ENCODE assay signal across 23 mouse cellular contexts in genomic region chr15:31338656-31339291, GRCm38 (mm10). TPM values are rescaled to one million over a fixed set of nuclear protein-coding genes. Genes with fewer than 3 reads are reported as not detected.
DNase-seq lines count a peak whose midpoint lies in the region; ATAC-seq and TF ChIP-seq lines count a peak whose summit lies in the region.
"Had no signal": no experiment of that assay in that cellular context is flagged by ENCODE, and none has a peak within 500 bp of the region (broad histone marks: within the 10 kb centered on the region; RNA-seq: fewer than 3 reads in every experiment).

No protein-coding gene starts in this region.

- peak overlapping the region; percentile 53 for H3K9ac ChIP-seq in CH12.LX (ENCODE audit: insufficient read depth, low read depth)
- no peak overlapping the region for H3K9ac ChIP-seq in midbrain, embryonic 13.5 days (replicated peaks)
- H3K9ac ChIP-seq: heart, embryonic 13.5 days; liver, embryonic 12.5 days; stomach, embryonic 15.5 days had no signal

- WGBS in midbrain, embryonic 13.5 days, result 84% methylated on average over 10 of the region's 10 CpGs

- peak overlapping the region; percentile 94 for H3K27ac ChIP-seq in CH12.LX (ENCODE audit: insufficient read depth, low read depth)
- peak overlapping the region; percentile 11 for H3K27ac ChIP-seq in bone marrow macrophage, adult 2 months (ENCODE audit: insufficient read depth, low read depth, low read length)
- H3K27ac ChIP-seq in midbrain, embryonic 13.5 days, result no peak overlapping the region
- H3K27ac ChIP-seq: embryonic facial prominence, embryonic 10.5 days; heart, embryonic 13.5 days; limb, embryonic 10.5 days; liver, embryonic 12.5 days; stomach, embryonic 15.5 days had no signal

- peak; percentile 34 to 43 for DNase-seq in kidney, postnatal 36 days
- no peak for DNase-seq in kidney, adult 11 months
- peak; percentile 100 for DNase-seq in CH12.LX (ENCODE audit: extremely low read depth)
- DNase-seq in gastrocnemius, adult 18-20 months (ENCODE audit: low spot score), result no peak
- DNase-seq in embryo, embryonic 10 days (ENCODE audit: low spot score), result no peak
- DNase-seq: adrenal gland, postnatal 36 days; cerebellum, postnatal 10 days; heart, postnatal 36 days; kidney, adult 2 months; kidney, postnatal 4 days; right cerebral cortex, adult 18-20 months had no signal

- peaks cover 48 to 96% of the 10 kb centered on the region in 2 experiments for H3K4me1 ChIP-seq in CH12.LX (ENCODE audit: control insufficient read depth in 1 of 2, insufficient read depth in 2 of 2)
- H3K4me1 ChIP-seq in bone marrow macrophage, adult 2 months (ENCODE audit: control insufficient read depth, insufficient read depth, low read length), result peaks cover 85% of the 10 kb centered on the region
- H3K4me1 ChIP-seq in midbrain, embryonic 13.5 days (replicated peaks), result 0 out of 2 replicates have a peak, but pooled peaks cover 7% of the 10 kb centered on the region
- H3K4me1 ChIP-seq: limb, embryonic 10.5 days had no signal

- no peak for TF ChIP-seq RAD21 in CH12.LX (IDR thresholded peaks at IDR 0.05; ENCODE audit: low read depth, low read length)

- peaks cover 83% of the 10 kb centered on the region for H3K79me2 ChIP-seq in CH12.LX (replicated peaks; ENCODE audit: control insufficient read depth, extremely low read depth, insufficient read depth, poor library complexity, severe bottlenecking)

- no peak for TF ChIP-seq CTCF in CH12.LX (conservative IDR thresholded peaks at IDR 0.05 in 1 of 2, IDR thresholded peaks at IDR 0.05 in 1 of 2; ENCODE audit: low read depth in 2 of 2, low read length in 2 of 2)
- TF ChIP-seq CTCF in bone marrow macrophage, adult 2 months (IDR thresholded peaks at IDR 0.05; ENCODE audit: low read depth, low read length), result no peak

- peaks cover 14 to 67% of the 10 kb centered on the region in 2 experiments for H3K36me3 ChIP-seq in CH12.LX (replicated peaks in 1 of 2; ENCODE audit: control insufficient read depth in 1 of 2, insufficient read depth in 1 of 2, low read length in 1 of 2)
- H3K36me3 ChIP-seq in midbrain, embryonic 13.5 days, result no peaks in the 10 kb centered on the region
- H3K36me3 ChIP-seq: embryonic facial prominence, embryonic 10.5 days; heart, embryonic 13.5 days; limb, embryonic 10.5 days; liver, embryonic 12.5 days; stomach, embryonic 15.5 days had no signal

- H3K4me2 ChIP-seq in CH12.LX (ENCODE audit: insufficient read depth, low read depth, poor library complexity, severe bottlenecking), result peak overlapping the region; percentile 76
- no peak overlapping the region for H3K4me2 ChIP-seq in midbrain, embryonic 13.5 days (replicated peaks)
- H3K4me2 ChIP-seq: heart, embryonic 13.5 days; liver, embryonic 12.5 days; midbrain, embryonic 11.5 days; stomach, embryonic 15.5 days had no signal

- no peak for TF ChIP-seq EP300 in CH12.LX (IDR thresholded peaks at IDR 0.05; ENCODE audit: low read length)

- peaks cover 9% of the 10 kb centered on the region for H3K9me3 ChIP-seq in CH12.LX (replicated peaks; ENCODE audit: low read length)
- H3K9me3 ChIP-seq in midbrain, embryonic 13.5 days, result no peaks in the 10 kb centered on the region
- H3K9me3 ChIP-seq: embryonic facial prominence, embryonic 10.5 days; heart, embryonic 13.5 days; limb, embryonic 10.5 days; liver, embryonic 12.5 days; stomach, embryonic 15.5 days had no signal

- H3K4me3 ChIP-seq in CH12.LX (replicated peaks in 1 of 3; ENCODE audit: low read depth in 2 of 3, low read length in 2 of 3, poor library complexity in 1 of 3), result peak overlapping the region in 2 of 3 experiments; percentile 3 to 19
- no peak overlapping the region for H3K4me3 ChIP-seq in bone marrow macrophage, adult 2 months (ENCODE audit: insufficient read depth, low read length)
- H3K4me3 ChIP-seq in midbrain, embryonic 13.5 days (replicated peaks), result no peak overlapping the region
- H3K4me3 ChIP-seq: embryonic facial prominence, embryonic 10.5 days; heart, embryonic 13.5 days; limb, embryonic 10.5 days; liver, embryonic 12.5 days; stomach, embryonic 15.5 days had no signal

- dilution Hi-C loops in CH12.LX (cut with MboI; ENCODE audit: extremely low pct_ligation_motif_present, extremely low pct_unique_long_range_greater_than_20kb, low sequenced_read_pairs), result no loop called here

- ATAC-seq in monocyte, adult 5-6 weeks (replicated peaks; ENCODE audit: insufficient number of reproducible peaks, low FRiP score, low TSS enrichment, poor library complexity, severe bottlenecking), result 0 out of 2 replicates have a peak, but pooled peaks have one; percentile 5
- ATAC-seq in midbrain, embryonic 13.5 days, result no peak
- ATAC-seq: activated CD4-positive, CD25-positive, alpha-beta regulatory T cell, adult 4 months; forebrain, embryonic 14.5 days; hindbrain, embryonic 16.5 days; liver, embryonic 12.5 days had no signal

- in situ Hi-C loops in CH12.LX (cut with MboI; ENCODE audit: low pct_ligation_motif_present, low pct_unique_long_range_greater_than_20kb, low sequenced_read_pairs), result no loop called here

- peak; percentile 58 for TF ChIP-seq POLR2A in CH12.LX (IDR thresholded peaks at IDR 0.05; ENCODE audit: low read depth, low read length)
- TF ChIP-seq POLR2A in bone marrow macrophage, adult 2 months (IDR thresholded peaks at IDR 0.05; ENCODE audit: borderline replicate concordance, low read depth, low read length), result no peak

- H3K27me3 ChIP-seq in CH12.LX (replicated peaks), result no peaks in the 10 kb centered on the region
- H3K27me3 ChIP-seq in midbrain, embryonic 13.5 days, result no peaks in the 10 kb centered on the region
- H3K27me3 ChIP-seq: heart, embryonic 13.5 days; liver, embryonic 12.5 days; stomach, embryonic 15.5 days had no signal

TF ChIP-seq in CH12.LX, 34 proteins besides CTCF, POLR2A, EP300 and RAD21:
- no peak for TF ChIP-seq NRF1 (IDR thresholded peaks at IDR 0.05; ENCODE audit: low read depth, low read length)
- no peak for TF ChIP-seq NELFE (IDR thresholded peaks at IDR 0.05; ENCODE audit: low read depth, low read length)
- peak; percentile 20; the same call in 1 of the 2 replicates for TF ChIP-seq ZMIZ1 (IDR thresholded peaks at IDR 0.05; ENCODE audit: low read depth, low read length)
- no peak for TF ChIP-seq ZKSCAN1 (IDR thresholded peaks at IDR 0.05; ENCODE audit: borderline replicate concordance, low read depth, low read length)
- TF ChIP-seq MAFK (IDR thresholded peaks at IDR 0.05; ENCODE audit: insufficient replicate concordance, low read length), result no peak
- peak; percentile 45 for TF ChIP-seq IRF4 (IDR thresholded peaks at IDR 0.05; ENCODE audit: low read depth, low read length)
- TF ChIP-seq MYC (IDR thresholded peaks at IDR 0.05; ENCODE audit: low read depth, low read length), result no peak
- TF ChIP-seq ZNF384 (IDR thresholded peaks at IDR 0.05; ENCODE audit: low read depth, low read length), result no peak
- no peak for TF ChIP-seq KAT2A (IDR thresholded peaks at IDR 0.05; ENCODE audit: insufficient replicate concordance, low read length)
- peak; percentile 74 for TF ChIP-seq TBP (conservative IDR thresholded peaks at IDR 0.05; ENCODE audit: low read depth, low read length)
- no peak for TF ChIP-seq CHD1 (IDR thresholded peaks at IDR 0.05; ENCODE audit: low read depth, low read length)
- peak; percentile 47; the same call in 1 of the 2 replicates for TF ChIP-seq POLR2AphosphoS2 (IDR thresholded peaks at IDR 0.05; ENCODE audit: low read depth, low read length)
- TF ChIP-seq BHLHE40 (IDR thresholded peaks at IDR 0.05; ENCODE audit: low read depth, low read length), result peak; percentile 96
- TF ChIP-seq MEF2A (IDR thresholded peaks at IDR 0.05; ENCODE audit: borderline replicate concordance, low read depth, low read length), result peak; percentile 17; the same call in 1 of the 2 replicates
- TF ChIP-seq MXI1 (IDR thresholded peaks at IDR 0.05; ENCODE audit: low read depth, low read length), result peak; percentile 47; the same call in 1 of the 2 replicates
- peak; percentile 40 for TF ChIP-seq TCF12 (IDR thresholded peaks at IDR 0.05; ENCODE audit: low read depth, low read length)
- TF ChIP-seq SIN3A (IDR thresholded peaks at IDR 0.05; ENCODE audit: low read length), result peak; percentile 64
- peak; percentile 88 for TF ChIP-seq USF1 (IDR thresholded peaks at IDR 0.05; ENCODE audit: low read depth, low read length)
- no peak for TF ChIP-seq JUN (IDR thresholded peaks at IDR 0.05; ENCODE audit: insufficient read depth, low read depth, low read length)
- TF ChIP-seq USF2 (conservative IDR thresholded peaks at IDR 0.05; ENCODE audit: low read depth, low read length), result peak; percentile 81
- peak; percentile 93 for TF ChIP-seq ETS1 (conservative IDR thresholded peaks at IDR 0.05; ENCODE audit: low read depth, low read length)

RNA-seq across cellular contexts. Expression of gene Ankrd33b, which starts 28.8 kb away (rescaled TPM):
- 38.1 and 50.0 TPM in 2 replicates for total RNA-seq in CH12.LX (2012; rRNA removed)
- total RNA-seq in CH12.LX (2014; rRNA removed), result 69.1 and 69.6 TPM in 2 replicates
- polyA plus RNA-seq in CH12.LX (2012; ENCODE audit: insufficient read length, low read depth), result 55.3 and 60.3 TPM in 2 replicates
- 7.8 and 9.5 TPM in 2 replicates for polyA plus RNA-seq in bone marrow macrophage, adult 2 months (2012; ENCODE audit: insufficient read depth, insufficient read length, missing spikeins)
- total RNA-seq in monocyte, adult 5-6 weeks (2017), result 0.97 to 11.6 TPM (median 9.1 TPM) in 3 replicates
- polyA plus RNA-seq in midbrain, embryonic 13.5 days (2015; fragmentation: Nextera tagmentation; extraction: Ambion mirVana), result 0.64 and 0.86 TPM in 2 replicates
- total RNA-seq in gastrocnemius, adult 18-20 months (2021), result 10 to 100 TPM; 16.8 to 19.0 TPM

Comparison
In these comparisons a context has a peak if more than half of its experiments do, and no peak if none do; other contexts are left out.
1. DNase-seq: peak in kidney, postnatal 36 days (2 of 2) and CH12.LX (single experiment); none in kidney, adult 11 months (single experiment), gastrocnemius, adult 18-20 months (single experiment) and embryo, embryonic 10 days (single experiment).
2. H3K4me3 ChIP-seq: peak in CH12.LX (2 of 3); none in bone marrow macrophage, adult 2 months (single experiment) and midbrain, embryonic 13.5 days (single experiment).